Mouse (Mus musculus) limb, embryonic 12.5 days (tissue): ENCODE measurements at regions not wholly inside any gene's neighbourhood (a gene's known extent, or its start where the extent isn't known, plus 50 kb on each side); places are given as distances from the start of the nearest gene placed in this dataset.

ENCODE experiments used
- ATAC-seq: fragments of 200-750 bp; cut with Nextera tagmentation; 2 replicates; pipeline ENCODE4 v1.8.0; 2017; ENCODE audit warnings: low read depth, moderate TSS enrichment; ENCODE audit not compliant: insufficient number of reproducible peaks, insufficient read depth, low FRiP score, low TSS enrichment
- H3K27ac ChIP-seq: fragments of 300-500 bp; sonication (generic); 2 replicates; pipeline ENCODE4 v1.5.1; 2016; ENCODE audit warnings: mild to moderate bottlenecking, moderate library complexity
- H3K27me3 ChIP-seq: fragments of 300-500 bp; sonication (generic); 2 replicates; pipeline ENCODE4 v1.6.1; 2016; ENCODE audit warnings: mild to moderate bottlenecking, moderate library complexity
- H3K36me3 ChIP-seq: fragments of 300-500 bp; sonication (generic); 2 replicates; pipeline ENCODE4 v1.6.1; 2016; ENCODE audit warnings: mild to moderate bottlenecking, moderate library complexity
- H3K4me1 ChIP-seq: fragments of 300-500 bp; sonication (generic); replicated peaks from 2 replicates; pipeline ENCODE4 v1.6.1; 2016
- H3K4me2 ChIP-seq: fragments of 300-500 bp; sonication (generic); 2 replicates; pipeline ENCODE4 v1.6.1; 2016; ENCODE audit warnings: mild to moderate bottlenecking, moderate library complexity
- H3K4me3 ChIP-seq: fragments of 300-500 bp; sonication (generic); replicated peaks from 2 replicates; pipeline ENCODE4 v1.5.1; 2016; ENCODE audit warnings: mild to moderate bottlenecking
- H3K9ac ChIP-seq: fragments of 300-500 bp; sonication (generic); replicated peaks from 2 replicates; pipeline ENCODE4 v1.6.1; 2016; ENCODE audit warnings: mild to moderate bottlenecking, moderate library complexity
- H3K9me3 ChIP-seq: fragments of 300-500 bp; sonication (generic); 2 replicates; pipeline ENCODE4 v1.6.1; 2016; ENCODE audit warnings: mild to moderate bottlenecking, moderate library complexity
- WGBS: fragments of 180-500 bp; shearing (Covaris S2); methylation state at CpG from one replicate; pipeline ENCODE4 v1.1.7; 2016; 5-methylcytosine and 5-hydroxymethylcytosine counted together

- Histone ChIP-seq H3K4me1 (no peaks in the 10 kb centered on the region), H3K4me2 (no peak overlapping the region), H3K27me3 (no peaks in the 10 kb centered on the region), H3K27ac (no peak overlapping the region), H3K4me3 (no peak overlapping the region), H3K36me3 (no peaks in the 10 kb centered on the region), H3K9me3 (no peaks in the 10 kb centered on the region), H3K9ac (no peak overlapping the region)
- ATAC-seq, result no peak
- WGBS, result 82% methylated on average over 1 of the region's 1 CpGs
These were observed 689.8 kb upstream of the Map3k7 start for GRCm38 (mm10) chr4:31274131-31274530.

GRCm38 (mm10) chr4:31290301-31290975 is 673.5 kb upstream of the Map3k7 start:
- Histone ChIP-seq H3K27me3 (no peaks in the 10 kb centered on the region), H3K4me3 (no peak overlapping the region), H3K36me3 (no peaks in the 10 kb centered on the region), H3K4me1 (0 out of 2 replicates have a peak, but pooled peaks cover 3% of the 10 kb centered on the region), H3K9ac (no peak overlapping the region), H3K27ac (no peak overlapping the region), H3K4me2 (no peak overlapping the region), H3K9me3 (no peaks in the 10 kb centered on the region)
- no peak; the same call in 1 of the 2 replicates for ATAC-seq
- 50% methylated on average over 5 of the region's 5 CpGs for WGBS

GRCm38 (mm10) chr4:31293752-31294151 is 670.1 kb upstream of the Map3k7 start:
- Histone ChIP-seq H3K4me2 (no peak overlapping the region), H3K36me3 (no peaks in the 10 kb centered on the region), H3K9ac (no peak overlapping the region), H3K9me3 (no peaks in the 10 kb centered on the region), H3K4me1 (0 out of 2 replicates have a peak, but pooled peaks cover 3% of the 10 kb centered on the region), H3K4me3 (no peak overlapping the region), H3K27me3 (no peaks in the 10 kb centered on the region), H3K27ac (no peak overlapping the region)
- WGBS, result 46% methylated on average over 2 of the region's 2 CpGs
- ATAC-seq, result no peak

GRCm38 (mm10) chr4:31297848-31298247 is 666.0 kb upstream of the Map3k7 start:
- Histone ChIP-seq H3K4me1 (no peaks in the 10 kb centered on the region), H3K27me3 (no peaks in the 10 kb centered on the region), H3K4me2 (no peak overlapping the region), H3K9ac (no peak overlapping the region), H3K36me3 (no peaks in the 10 kb centered on the region), H3K27ac (no peak overlapping the region), H3K9me3 (no peaks in the 10 kb centered on the region), H3K4me3 (no peak overlapping the region)
- 85% methylated on average over 3 of the region's 3 CpGs for WGBS
- no peak for ATAC-seq

- Histone ChIP-seq H3K4me1 (no peaks in the 10 kb centered on the region), H3K4me3 (no peak overlapping the region), H3K36me3 (no peaks in the 10 kb centered on the region), H3K27me3 (no peaks in the 10 kb centered on the region), H3K9me3 (no peaks in the 10 kb centered on the region), H3K9ac (no peak overlapping the region), H3K4me2 (no peak overlapping the region), H3K27ac (no peak overlapping the region)
- WGBS, result 27% methylated on average over 6 of the region's 6 CpGs
- ATAC-seq, result no peak
These were observed 644.6 kb upstream of the Map3k7 start for GRCm38 (mm10) chr4:31319269-31319668.

- H3K9me3 ChIP-seq, result no peaks in the 10 kb centered on the region
- WGBS, result 79% methylated on average over 8 of the region's 8 CpGs
- H3K4me2 ChIP-seq, result no peak overlapping the region
- H3K4me3 ChIP-seq, result no peak overlapping the region
- H3K27me3 ChIP-seq, result no peaks in the 10 kb centered on the region
- no peak overlapping the region for H3K27ac ChIP-seq
- no peaks in the 10 kb centered on the region for H3K4me1 ChIP-seq
- no peaks in the 10 kb centered on the region for H3K36me3 ChIP-seq
- ATAC-seq, result no peak
- H3K9ac ChIP-seq, result no peak overlapping the region
These were observed 643.0 kb upstream of the Map3k7 start for GRCm38 (mm10) chr4:31320734-31321507.

GRCm38 (mm10) chr4:31323816-31324215 is 640.1 kb upstream of the Map3k7 start:
- Histone ChIP-seq H3K4me3 (no peak overlapping the region), H3K9ac (no peak overlapping the region), H3K27ac (no peak overlapping the region), H3K4me1 (no peaks in the 10 kb centered on the region), H3K27me3 (no peaks in the 10 kb centered on the region), H3K36me3 (no peaks in the 10 kb centered on the region), H3K4me2 (no peak overlapping the region), H3K9me3 (no peaks in the 10 kb centered on the region)
- 84% methylated on average over 3 of the region's 3 CpGs for WGBS
- no peak for ATAC-seq

- WGBS, result 68% methylated on average over 5 of the region's 5 CpGs
- no peaks in the 10 kb centered on the region for H3K27me3 ChIP-seq
- no peak overlapping the region for H3K9ac ChIP-seq
- H3K4me2 ChIP-seq, result no peak overlapping the region
- no peaks in the 10 kb centered on the region for H3K9me3 ChIP-seq
- no peaks in the 10 kb centered on the region for H3K4me1 ChIP-seq
- no peak for ATAC-seq
- no peak overlapping the region for H3K4me3 ChIP-seq
- H3K27ac ChIP-seq, result no peak overlapping the region
- H3K36me3 ChIP-seq, result no peaks in the 10 kb centered on the region
These were observed 635.1 kb upstream of the Map3k7 start for GRCm38 (mm10) chr4:31328798-31329197.

GRCm38 (mm10) chr4:31331053-31331452 is 632.8 kb upstream of the Map3k7 start:
- Histone ChIP-seq H3K9ac (no peak overlapping the region), H3K4me2 (no peak overlapping the region), H3K27me3 (no peaks in the 10 kb centered on the region), H3K4me1 (no peaks in the 10 kb centered on the region), H3K9me3 (no peaks in the 10 kb centered on the region), H3K36me3 (no peaks in the 10 kb centered on the region), H3K4me3 (no peak overlapping the region), H3K27ac (no peak overlapping the region)
- no peak for ATAC-seq

GRCm38 (mm10) chr4:31335686-31336085 is 628.2 kb upstream of the Map3k7 start:
- H3K4me2 ChIP-seq, result no peak overlapping the region
- ATAC-seq, result no peak
- no peak overlapping the region for H3K4me3 ChIP-seq
- no peaks in the 10 kb centered on the region for H3K4me1 ChIP-seq
- WGBS, result 69% methylated on average over 3 of the region's 3 CpGs
- H3K9me3 ChIP-seq, result no peaks in the 10 kb centered on the region
- no peak overlapping the region for H3K9ac ChIP-seq
- H3K27me3 ChIP-seq, result no peaks in the 10 kb centered on the region
- H3K27ac ChIP-seq, result no peak overlapping the region
- H3K36me3 ChIP-seq, result no peaks in the 10 kb centered on the region

GRCm38 (mm10) chr4:31337980-31338379 is 625.9 kb upstream of the Map3k7 start:
- Histone ChIP-seq H3K27me3 (no peaks in the 10 kb centered on the region), H3K4me1 (no peaks in the 10 kb centered on the region), H3K9ac (no peak overlapping the region), H3K27ac (no peak overlapping the region), H3K4me3 (no peak overlapping the region), H3K4me2 (no peak overlapping the region), H3K9me3 (no peaks in the 10 kb centered on the region), H3K36me3 (no peaks in the 10 kb centered on the region)
- ATAC-seq, result no peak
- WGBS, result 48% methylated on average over 4 of the region's 4 CpGs
